Mouse (Mus musculus) forebrain, embryonic 11.5 days (tissue): Measurements from ENCODE around the gene Nfs1. TPM values are rescaled to one million over a fixed set of nuclear protein-coding genes. Genes with fewer than 3 reads are reported as not detected.

Experiments
- polyA plus RNA-seq: library from polyadenylated mRNA; unstranded; fragments of >200 nt; fragmentation: Nextera tagmentation; extraction: Ambion mirVana; gene quantifications from 2 replicates; pipeline ENCODE4 v1.2.1, GENCODE M21; 2014

Gene Nfs1
- polyA plus RNA-seq, 1 experiment from 2014 or later, result 38.3 TPM

Other genes starting within 250 kb of the Nfs1 start
- gene Uqcc1, start 213.9 kb downstream of the Nfs1 start, polyA plus RNA-seq, result 70.0 and 78.0 TPM in 2 replicates
- gene Gm15557, start 203.5 kb downstream of the Nfs1 start, polyA plus RNA-seq, result not detected in 2 replicates
- gene Gdf5, start 198.8 kb downstream of the Nfs1 start, polyA plus RNA-seq, result 1.8 and 2.0 TPM in 2 replicates
- 27.4 and 28.8 TPM in 2 replicates for gene Cep250, start 187.7 kb downstream of the Nfs1 start, polyA plus RNA-seq
- 1.5 and 1.6 TPM in 2 replicates for gene 6430550D23Rik, start 136.2 kb downstream of the Nfs1 start, polyA plus RNA-seq
- 169 and 207 TPM in 2 replicates for gene Ergic3, start 136.1 kb downstream of the Nfs1 start, polyA plus RNA-seq
- gene Fer1l4, start 91.2 kb downstream of the Nfs1 start, polyA plus RNA-seq, result not detected in 2 replicates
- 5.0 and 6.3 TPM in 2 replicates for gene Spag4, start 79.0 kb downstream of the Nfs1 start, polyA plus RNA-seq
- gene Cpne1, start 32.2 kb downstream of the Nfs1 start, polyA plus RNA-seq, result 48.7 and 58.8 TPM in 2 replicates
- 45.7 and 47.6 TPM in 2 replicates for gene Rbm12, start 32.2 kb downstream of the Nfs1 start, polyA plus RNA-seq
- gene Gm28036, start 17.1 kb downstream of the Nfs1 start, polyA plus RNA-seq, result 18.8 and 20.8 TPM in 2 replicates
- gene Romo1, start 147 bp downstream of the Nfs1 start, polyA plus RNA-seq, result 345 and 347 TPM in 2 replicates
- gene Rbm39, start 36.1 kb upstream of the Nfs1 start, polyA plus RNA-seq, result 630 and 681 TPM in 2 replicates
- 87.7 and 92.9 TPM in 2 replicates for gene Phf20, start 52.3 kb upstream of the Nfs1 start, polyA plus RNA-seq
- 3.6 and 4.5 TPM in 2 replicates for gene Cnbd2, start 168.1 kb upstream of the Nfs1 start, polyA plus RNA-seq
- 78.0 and 84.0 TPM in 2 replicates for gene Scand1, start 168.5 kb upstream of the Nfs1 start, polyA plus RNA-seq